Mouse (Mus musculus): ENCODE measurements around the gene Hba-a1.
"Not testable (repeated sequence)": the region's sequence is repeated elsewhere in the genome, so short reads cannot be mapped to it uniquely, and the experiment has no call there.

- TF ChIP-seq EP300 (IDR thresholded peaks at IDR 0.05; ENCODE audit: insufficient read depth, low read depth, low read length); CTCF (IDR thresholded peaks at IDR 0.05); POLR2A (IDR thresholded peaks at IDR 0.05; ENCODE audit: insufficient read depth, low read depth, low read length): not testable (repeated sequence)
Measured at GRCm38 (mm10) chr11:32292819-32293218, 9.5 kb downstream of the Hba-a1 start.

All from heart, adult 2 months (tissue).